Mouse (Mus musculus) midbrain, postnatal 0 days (tissue): ENCODE measurements around the gene Cd300ld. TPM values are rescaled to one million over a fixed set of nuclear protein-coding genes. Genes with fewer than 3 reads are reported as not detected.
A peak's percentile ranks its signal among the peaks of the same experiment; 100 is the strongest.

Experiments
- ATAC-seq: fragments of 200-750 bp; cut with Nextera tagmentation; 2 replicates; pipeline ENCODE4 v1.8.0; 2017; ENCODE audit warnings: moderate number of reproducible peaks, mild to moderate bottlenecking, moderate TSS enrichment, moderate library complexity; ENCODE audit not compliant: low FRiP score
- DNase-seq: peaks from one replicate; pipeline ENCODE4 v3.0.0-alpha.2; 2015; ENCODE audit warnings: low spot score
- H3K27ac ChIP-seq: fragments of 300-500 bp; sonication (generic); 2 replicates; pipeline ENCODE4 v1.5.1; 2014; ENCODE audit warnings: low read depth, mild to moderate bottlenecking, low read length, mixed read lengths
- H3K27me3 ChIP-seq: fragments of 300-500 bp; sonication (generic); 2 replicates; pipeline ENCODE4 v1.6.1; 2014; ENCODE audit warnings: low read length, control low read depth, mixed read lengths; ENCODE audit not compliant: insufficient read depth
- H3K36me3 ChIP-seq: fragments of 300-500 bp; sonication (generic); 2 replicates; pipeline ENCODE4 v1.6.1; 2014; ENCODE audit warnings: low read length, control low read depth, mixed read lengths; ENCODE audit not compliant: insufficient read depth
- H3K4me1 ChIP-seq: fragments of 300-500 bp; sonication (generic); 2 replicates; pipeline ENCODE4 v1.6.1; 2014; ENCODE audit warnings: mild to moderate bottlenecking, control low read depth, antibody characterized with exemption, low read length, mixed read lengths; ENCODE audit not compliant: insufficient read depth
- H3K4me2 ChIP-seq: fragments of 300-500 bp; sonication (generic); 2 replicates; pipeline ENCODE4 v1.6.1; 2014; ENCODE audit warnings: low read depth, mild to moderate bottlenecking, low read length, mixed read lengths; ENCODE audit not compliant: poor library complexity, severe bottlenecking
- H3K4me3 ChIP-seq: fragments of 300-500 bp; sonication (generic); 2 replicates; pipeline ENCODE4 v1.5.1; 2014; ENCODE audit warnings: low read depth, mild to moderate bottlenecking, low read length, moderate library complexity
- H3K9ac ChIP-seq: fragments of 300-500 bp; sonication (generic); replicated peaks from 2 replicates; pipeline ENCODE4 v1.6.1; 2014; ENCODE audit warnings: mild to moderate bottlenecking, low read length, moderate library complexity, mixed read lengths; ENCODE audit not compliant: poor library complexity, severe bottlenecking
- H3K9me3 ChIP-seq: fragments of 300-500 bp; sonication (generic); 2 replicates; pipeline ENCODE4 v1.6.1; 2016; ENCODE audit warnings: low read length, control low read depth
- CTCF ChIP-seq: IDR thresholded peaks from 2 replicates; pipeline ENCODE4 v1.5.1; 2016; ENCODE audit warnings: antibody characterized with exemption, mild to moderate bottlenecking
- WGBS: fragments of 180-500 bp; shearing (Covaris S2); extraction: QIAGEN DNeasy Blood & Tissue Kit; methylation state at CpG from one replicate; pipeline ENCODE4 v1.1.7; 2014; 5-methylcytosine and 5-hydroxymethylcytosine counted together
- polyA plus RNA-seq: library from polyadenylated mRNA; unstranded; fragments of >200 nt; fragmentation: Nextera tagmentation; extraction: Ambion mirVana; gene quantifications from 2 replicates; pipeline ENCODE4 v1.2.1, GENCODE M21; 2015
- total RNA-seq: library from RNA; depleted of rRNA; stranded (reverse); fragments of >200 nt; gene quantifications from 2 replicates; pipeline ENCODE4 v1.2.3, GENCODE M21; 2014

The Cd300ld gene
- total and polyA plus RNA-seq, 2 experiments from 2014 or later = not detected

GRCm38 (mm10) chr11:114981866-114982265 lies 7.9 kb downstream of the Cd300ld start:
- no peaks in the 10 kb centered on the region for H3K4me1 ChIP-seq
- ATAC-seq (no peak), DNase-seq (no peak)
- no peak overlapping the region for H3K9ac ChIP-seq
- H3K9me3 ChIP-seq = peaks cover 17% of the 10 kb centered on the region; the same call in 1 of the 2 replicates
- WGBS = 73% methylated on average over 4 of the region's 4 CpGs
- no peak overlapping the region for H3K4me3 ChIP-seq
- no peaks in the 10 kb centered on the region for H3K36me3 ChIP-seq
- no peaks in the 10 kb centered on the region for H3K27me3 ChIP-seq
- TF ChIP-seq CTCF = no peak
- H3K27ac ChIP-seq = no peak overlapping the region
- H3K4me2 ChIP-seq = no peak overlapping the region

GRCm38 (mm10) chr11:114972726-114973125 lies 17.0 kb downstream of the Cd300ld start:
- ATAC-seq (no peak), DNase-seq (peak; percentile 10)
- Histone ChIP-seq H3K4me1 (no peaks in the 10 kb centered on the region), H3K9me3 (peaks cover 3% of the 10 kb centered on the region; the same call in 1 of the 2 replicates), H3K9ac (no peak overlapping the region), H3K4me3 (no peak overlapping the region), H3K27me3 (no peaks in the 10 kb centered on the region), H3K4me2 (no peak overlapping the region), H3K27ac (no peak overlapping the region), H3K36me3 (no peaks in the 10 kb centered on the region)
- TF ChIP-seq CTCF = no peak
- WGBS = 79% methylated on average over 10 of the region's 10 CpGs

GRCm38 (mm10) chr11:114968752-114969207 lies 20.9 kb downstream of the Cd300ld start, which contains the start of gene Cd300c:
TSS of gene Cd300c (minus strand) at chr11:114969157.
- no peak within 1 kb of the TSS for H3K4me2 ChIP-seq
- no peak within 1 kb of the TSS for H3K27ac ChIP-seq
- DNase-seq (no peak), ATAC-seq (no peak)
- no peaks in the 10 kb centered on the region; the same call in 1 of the 2 replicates for H3K9me3 ChIP-seq
- no peaks in the 10 kb centered on the region for H3K27me3 ChIP-seq
- H3K4me1 ChIP-seq = no peaks in the 10 kb centered on the region
- no peak within 1 kb of the TSS for H3K4me3 ChIP-seq
- no peak for TF ChIP-seq CTCF
- H3K36me3 ChIP-seq = no peaks in the 10 kb centered on the region
- 86% methylated on average over 9 of the region's 9 CpGs for WGBS
- H3K9ac ChIP-seq = no peak within 1 kb of the TSS

GRCm38 (mm10) chr11:114965182-114965828 lies 24.4 kb downstream of the Cd300ld start:
- TF ChIP-seq CTCF = no peak
- no peaks in the 10 kb centered on the region for H3K27me3 ChIP-seq
- H3K36me3 ChIP-seq = no peaks in the 10 kb centered on the region
- no peak overlapping the region for H3K9ac ChIP-seq
- H3K9me3 ChIP-seq = no peaks in the 10 kb centered on the region
- WGBS = 50% methylated on average over 3 of the region's 3 CpGs
- H3K27ac ChIP-seq = no peak overlapping the region
- H3K4me2 ChIP-seq = no peak overlapping the region
- ATAC-seq (no peak), DNase-seq (no peak)
- no peaks in the 10 kb centered on the region for H3K4me1 ChIP-seq
- H3K4me3 ChIP-seq = no peak overlapping the region

DNA sequence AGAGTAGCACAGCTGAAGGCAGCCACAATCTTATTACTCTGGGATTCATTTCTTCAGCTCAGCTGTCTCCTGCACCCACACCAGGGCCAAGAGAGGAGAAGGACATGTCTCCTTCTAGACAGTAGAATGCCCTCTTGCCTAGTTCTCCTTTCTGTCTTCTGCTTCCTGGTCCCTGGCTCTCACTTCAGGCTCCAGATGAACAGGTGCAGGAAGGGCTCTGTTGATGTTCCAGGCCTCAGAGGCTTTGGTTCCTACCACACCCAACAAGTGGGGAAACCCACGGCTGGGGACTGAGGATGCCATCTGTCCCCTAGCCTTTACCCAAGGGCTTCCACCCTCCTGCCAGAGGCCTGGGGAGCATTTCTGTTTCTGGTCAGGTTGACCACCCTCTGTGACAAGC lies 29.4 kb downstream of the Cd300ld start:
- Histone ChIP-seq H3K9me3 (no peaks in the 10 kb centered on the region), H3K27me3 (no peaks in the 10 kb centered on the region), H3K4me3 (no peak overlapping the region), H3K9ac (no peak overlapping the region), H3K36me3 (no peaks in the 10 kb centered on the region), H3K27ac (no peak overlapping the region), H3K4me2 (no peak overlapping the region), H3K4me1 (no peaks in the 10 kb centered on the region)
- 78% methylated on average over 1 of the region's 1 CpGs for WGBS
- TF ChIP-seq CTCF = no peak
- DNase-seq (no peak), ATAC-seq (no peak)

GRCm38 (mm10) chr11:114934144-114934543 lies 55.6 kb downstream of the Cd300ld start, which contains the start of gene Cd300lb:
TSS of gene Cd300lb (minus strand) at chr11:114934386.
- no peak for ATAC-seq
- 61% methylated on average over 6 of the region's 6 CpGs for WGBS

More at GRCm38 (mm10) chr11:114934144-114934543, 55.6 kb downstream of the Cd300ld start, which contains the start of gene Cd300lb:
- no peak for DNase-seq
- H3K4me2 ChIP-seq = no peak within 1 kb of the TSS
- no peak within 1 kb of the TSS for H3K9ac ChIP-seq
- no peak for TF ChIP-seq CTCF
- no peak within 1 kb of the TSS for H3K4me3 ChIP-seq
- no peaks in the 10 kb centered on the region for H3K27me3 ChIP-seq
- no peak within 1 kb of the TSS for H3K27ac ChIP-seq
- no peaks in the 10 kb centered on the region for H3K9me3 ChIP-seq
- no peaks in the 10 kb centered on the region for H3K36me3 ChIP-seq
- no peaks in the 10 kb centered on the region for H3K4me1 ChIP-seq
